Mouse (Mus musculus): ENCODE measurements around the gene Mov10l1.

- TF ChIP-seq CTCF (IDR thresholded peaks at IDR 0.05; ENCODE audit: borderline replicate concordance, insufficient read depth, low read length) = no peak
- no peak for TF ChIP-seq POLR2A (IDR thresholded peaks at IDR 0.05; ENCODE audit: low read depth, low read length)
Measured at GRCm38 (mm10) chr15:89059161-89059931, 76.6 kb downstream of the Mov10l1 start, which contains the start of gene Panx2.
